Mouse (Mus musculus) liver, embryonic 14.5 days (tissue): ENCODE measurements around the gene Kdelr3. TPM values are rescaled to one million over a fixed set of nuclear protein-coding genes. Genes with fewer than 3 reads are reported as not detected.

Experiments
- ATAC-seq: fragments of 200-750 bp; cut with Nextera tagmentation; 2 replicates; pipeline ENCODE4 v1.8.0; 2017; ENCODE audit warnings: moderate number of reproducible peaks, mild to moderate bottlenecking, moderate library complexity; ENCODE audit not compliant: insufficient read depth
- DNase-seq, 3 experiments: peaks; one replicate each; pipeline ENCODE4 v3.0.0-alpha.2; 2012 to 2013; ENCODE audit warnings: low read depth in 3 of 3, low spot score in 3 of 3
- H3K27ac ChIP-seq: fragments of 300-500 bp; sonication (generic); 2 replicates; pipeline ENCODE4 v1.5.1; 2014; ENCODE audit warnings: moderate library complexity, mild to moderate bottlenecking, control low read depth, inconsistent platforms
- H3K27me3 ChIP-seq: fragments of 300-500 bp; sonication (generic); 2 replicates; pipeline ENCODE4 v1.6.1; 2014; ENCODE audit warnings: mild to moderate bottlenecking, low read length, moderate library complexity; ENCODE audit not compliant: control insufficient read depth, insufficient read depth
- H3K36me3 ChIP-seq: fragments of 300-500 bp; sonication (generic); replicated peaks from 2 replicates; pipeline ENCODE4 v1.6.1; 2014; ENCODE audit warnings: low read depth; ENCODE audit not compliant: control insufficient read depth, insufficient read depth
- H3K4me1 ChIP-seq, 2 experiments: fragments of 200-500 bp in 1 of 2; fragments of 300-500 bp in 1 of 2; sonication (generic) in 1 of 2; replicated peaks; 2 replicates each; pipeline ENCODE4 v1.6.1; 2012 to 2014; ENCODE audit warnings: antibody characterized with exemption in 1 of 2, inconsistent platforms in 1 of 2, low read length in 1 of 2; ENCODE audit not compliant: control insufficient read depth in 2 of 2, insufficient read depth in 2 of 2
- H3K4me2 ChIP-seq: fragments of 300-500 bp; sonication (generic); 2 replicates; pipeline ENCODE4 v1.6.1; 2014; ENCODE audit warnings: low read depth, mild to moderate bottlenecking, control low read depth, moderate library complexity
- H3K4me3 ChIP-seq, 2 experiments: fragments of 200-500 bp in 1 of 2; fragments of 300-500 bp in 1 of 2; sonication (generic) in 1 of 2; 2 replicates each; pipeline ENCODE4 v1.5.1; 2012 to 2014; ENCODE audit warnings: low read depth in 2 of 2, low read length in 2 of 2, mild to moderate bottlenecking in 2 of 2, control low read depth in 1 of 2, inconsistent platforms in 1 of 2, moderate library complexity in 1 of 2; ENCODE audit not compliant: insufficient read depth in 1 of 2
- H3K9ac ChIP-seq: fragments of 300-500 bp; sonication (generic); replicated peaks from 2 replicates; pipeline ENCODE4 v1.6.1; 2014; ENCODE audit warnings: mild to moderate bottlenecking, control low read depth, moderate library complexity
- H3K9me3 ChIP-seq: fragments of 300-500 bp; sonication (generic); 2 replicates; pipeline ENCODE4 v1.6.1; 2016; ENCODE audit warnings: low read length, mixed read lengths; ENCODE audit not compliant: control insufficient read depth
- CTCF ChIP-seq: IDR thresholded peaks from 2 replicates; pipeline ENCODE4 v1.5.1; 2016; ENCODE audit warnings: antibody characterized with exemption, low read depth, control low read depth
- EP300 ChIP-seq: IDR thresholded peaks from 2 replicates; pipeline ENCODE4 v1.6.1; 2016; ENCODE audit warnings: antibody characterized with exemption, low read depth
- WGBS: fragments of 180-500 bp; shearing (Covaris S2); extraction: QIAGEN DNeasy Blood & Tissue Kit; methylation state at CpG from one replicate; pipeline ENCODE4 v1.1.7; 2014; ENCODE audit not compliant: insufficient replicate concordance; 5-methylcytosine and 5-hydroxymethylcytosine counted together
- polyA plus RNA-seq, 2 experiments: library from polyadenylated mRNA; depleted of rRNA in 1 of 2; stranded (reverse) in 1 of 2; unstranded in 1 of 2; fragments of >200 nt; fragmentation: Nextera tagmentation in 1 of 2; extraction: Ambion mirVana in 1 of 2; gene quantifications; 2 replicates each; pipeline versions ENCODE4 v1.2.1 to v1.2.3; 2012 to 2014

Kdelr3 gene
- polyA plus RNA-seq, 2 experiments, result 2.6 to 3.2 TPM

- no peak overlapping the region for H3K4me2 ChIP-seq
- ATAC-seq (no peak), DNase-seq (no peak)
- H3K9ac ChIP-seq, result no peak overlapping the region
- no peaks in the 10 kb centered on the region for H3K9me3 ChIP-seq
- peaks cover 100% of the 10 kb centered on the region for H3K36me3 ChIP-seq
- no peak overlapping the region for H3K4me3 ChIP-seq
- no peak overlapping the region for H3K27ac ChIP-seq
- WGBS, result 88% methylated on average over 3 of the region's 3 CpGs
- TF ChIP-seq EP300, result no peak
- no peak for TF ChIP-seq CTCF
- H3K27me3 ChIP-seq, result no peaks in the 10 kb centered on the region
- no peaks in the 10 kb centered on the region for H3K4me1 ChIP-seq
These were observed 17.6 kb downstream of the Kdelr3 start for GRCm38 (mm10) chr15:79533796-79534195.

- Histone ChIP-seq H3K9me3 (no peaks in the 10 kb centered on the region), H3K4me3 (peak overlapping the region in 1 of 2 experiments; percentile 73; a peak in 1 of 4 replicates), H3K9ac (0 out of 2 replicates have a peak overlapping the region, but pooled peaks have one; percentile 7), H3K4me1 (peaks cover 6 to 14% of the 10 kb centered on the region in 2 experiments), H3K4me2 (peak overlapping the region; percentile 87), H3K27ac (no peak overlapping the region), H3K36me3 (peaks cover 52% of the 10 kb centered on the region), H3K27me3 (no peaks in the 10 kb centered on the region)
- 87% methylated on average over 3 of the region's 3 CpGs for WGBS
- TF ChIP-seq EP300, result no peak
- TF ChIP-seq CTCF, result no peak
- ATAC-seq (no peak), DNase-seq (no peak)
These were observed 27.8 kb downstream of the Kdelr3 start for GRCm38 (mm10) chr15:79543968-79544367.

GRCm38 (mm10) chr15:79545496-79545895, 29.3 kb downstream of the Kdelr3 start:
- under 1% methylated on average over 3 of the region's 3 CpGs for WGBS
- Histone ChIP-seq H3K9ac (peak overlapping the region; percentile 83), H3K9me3 (no peaks in the 10 kb centered on the region), H3K4me2 (peak overlapping the region; percentile 87), H3K4me3 (peak overlapping the region; percentile 73 to 83), H3K27ac (peak overlapping the region; percentile 76), H3K36me3 (peaks cover 37% of the 10 kb centered on the region), H3K27me3 (no peaks in the 10 kb centered on the region), H3K4me1 (peaks cover 6 to 14% of the 10 kb centered on the region in 2 experiments)
- ATAC-seq (no peak), DNase-seq (peak in 1 of 3 experiments; percentile 42)
- TF ChIP-seq CTCF, result no peak
- no peak for TF ChIP-seq EP300

- Histone ChIP-seq H3K4me3 (peak overlapping the region; percentile 73 to 83), H3K9ac (peak overlapping the region; percentile 83), H3K36me3 (peaks cover 33% of the 10 kb centered on the region), H3K4me2 (peak overlapping the region; percentile 87), H3K27ac (peak overlapping the region; percentile 76), H3K4me1 (peaks cover 6 to 14% of the 10 kb centered on the region in 2 experiments), H3K9me3 (no peaks in the 10 kb centered on the region), H3K27me3 (no peaks in the 10 kb centered on the region)
- WGBS, result under 1% methylated on average over 52 of the region's 52 CpGs
- TF ChIP-seq CTCF (no peak), EP300 (no peak)
- ATAC-seq (peak; percentile 72), DNase-seq (peak; percentile 34 to 50 (median 42))
These were observed 29.7 kb downstream of the Kdelr3 start for GRCm38 (mm10) chr15:79545921-79546399.

- no peaks in the 10 kb centered on the region for H3K9me3 ChIP-seq
- 4% methylated on average over 84 of the region's 84 CpGs for WGBS
- H3K4me3 ChIP-seq, result peak within 1 kb of the TSS; percentile 73 to 83
- DNase-seq (peak; percentile 89 to 91 (median 91)), ATAC-seq (peak; percentile 93)
- TF ChIP-seq CTCF, result no peak
- peak; percentile 82 for TF ChIP-seq EP300
- peak within 1 kb of the TSS; percentile 76 for H3K27ac ChIP-seq
- H3K36me3 ChIP-seq, result peaks cover 27% of the 10 kb centered on the region
- H3K4me2 ChIP-seq, result peak within 1 kb of the TSS; percentile 87
- peaks cover 6 to 14% of the 10 kb centered on the region in 2 experiments for H3K4me1 ChIP-seq
- peak within 1 kb of the TSS; percentile 83 for H3K9ac ChIP-seq
- no peaks in the 10 kb centered on the region for H3K27me3 ChIP-seq
These were observed 30.4 kb downstream of the Kdelr3 start, which contains the start of gene Ddx17 for GRCm38 (mm10) chr15:79546410-79547288. TSS of gene Ddx17 (minus strand) at chr15:79546741.
